43 mouse cellular contexts compared by ENCODE assay signal in the genomic region with DNA sequence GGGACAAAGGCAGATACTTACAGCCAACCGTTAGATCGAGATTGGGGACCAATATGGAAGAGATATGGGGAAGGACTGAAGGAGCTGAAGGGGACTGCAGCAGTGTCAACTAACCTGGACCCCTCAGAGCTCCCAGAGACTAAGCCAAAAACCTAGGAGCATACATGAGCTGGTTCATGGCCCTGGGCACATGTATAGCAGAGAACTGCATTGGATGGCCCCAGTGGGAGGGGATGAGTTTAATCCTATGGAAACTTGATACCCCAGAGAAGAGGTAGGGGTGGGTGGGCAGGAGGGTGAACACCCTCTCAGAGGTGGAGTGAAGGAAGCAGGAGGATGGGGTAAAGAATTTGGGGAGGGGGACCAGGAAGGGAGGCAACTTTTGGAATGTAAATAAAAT. TPM values are rescaled to one million over a fixed set of nuclear protein-coding genes. Genes with fewer than 3 reads are reported as not detected.
"Had no signal": no experiment of that assay in that cellular context is flagged by ENCODE, and none has a peak within 500 bp of the region (broad histone marks: within the 10 kb centered on the region; RNA-seq: fewer than 3 reads in every experiment).

No protein-coding gene starts in this region.

- H3K9ac ChIP-seq: heart, embryonic 12.5 days; heart, embryonic 15.5 days; hindbrain, embryonic 13.5 days; hindbrain, embryonic 15.5 days; kidney, embryonic 15.5 days; limb, embryonic 12.5 days; liver, embryonic 13.5 days; liver, embryonic 15.5 days had no signal

- H3K27me3 ChIP-seq: heart, embryonic 12.5 days; heart, embryonic 15.5 days; hindbrain, embryonic 13.5 days; hindbrain, embryonic 15.5 days; kidney, embryonic 15.5 days; limb, embryonic 12.5 days; liver, embryonic 13.5 days; liver, embryonic 15.5 days had no signal

- ATAC-seq: hindbrain, postnatal 0 days; intestine, embryonic 16.5 days had no signal

- H3K27ac ChIP-seq: heart, embryonic 10.5 days; heart, embryonic 15.5 days; hindbrain, embryonic 13.5 days; hindbrain, embryonic 15.5 days; hindbrain, postnatal 0 days; kidney, embryonic 15.5 days; kidney, postnatal 0 days; limb, embryonic 12.5 days; liver, embryonic 13.5 days; liver, embryonic 15.5 days had no signal

- H3K4me1 ChIP-seq: heart, embryonic 10.5 days; heart, embryonic 12.5 days; heart, embryonic 15.5 days; hindbrain, embryonic 13.5 days; hindbrain, embryonic 15.5 days; kidney, embryonic 15.5 days; limb, embryonic 12.5 days; liver, embryonic 13.5 days; liver, embryonic 15.5 days had no signal

- H3K9me3 ChIP-seq: heart, embryonic 10.5 days; heart, embryonic 12.5 days; heart, embryonic 15.5 days; hindbrain, embryonic 13.5 days; hindbrain, embryonic 15.5 days; kidney, embryonic 15.5 days; limb, embryonic 12.5 days; liver, embryonic 13.5 days; liver, embryonic 15.5 days had no signal

- H3K4me3 ChIP-seq: heart, embryonic 10.5 days; heart, embryonic 12.5 days; heart, embryonic 15.5 days; hindbrain, embryonic 13.5 days; hindbrain, embryonic 15.5 days; kidney, embryonic 15.5 days; limb, embryonic 12.5 days; liver, embryonic 13.5 days; liver, embryonic 15.5 days had no signal

- DNase-seq: gastrocnemius, postnatal 14 days; gastrocnemius, postnatal 36 days; heart, adult 11 months; heart, postnatal 14 days; heart, postnatal 36 days; kidney, adult 11 months; kidney, adult 2 months; kidney, adult 9 months; kidney, postnatal 14 days; kidney, postnatal 36 days; layer of hippocampus, adult 9-11 months; layer of hippocampus, postnatal 36 days; left cerebral cortex, postnatal 4 days; liver; liver, embryonic 13.5 days had no signal

- H3K36me3 ChIP-seq: heart, embryonic 10.5 days; heart, embryonic 12.5 days; heart, embryonic 15.5 days; hindbrain, embryonic 13.5 days; hindbrain, embryonic 15.5 days; kidney, embryonic 15.5 days; limb, embryonic 12.5 days; liver, embryonic 13.5 days; liver, embryonic 15.5 days had no signal

RNA-seq across cellular contexts. Expression of a gene that starts 34.7 kb away (rescaled TPM):
- total RNA-seq: gastrocnemius, adult 18-20 months; gastrocnemius, adult 8-10 months; gastrocnemius, postnatal 14 days; gastrocnemius, postnatal 36 days; heart, adult 8-10 months; heart, postnatal 14 days; heart, postnatal 36 days; hematopoietic stem cell, adult 5-6 weeks; layer of hippocampus, adult 18-20 months; layer of hippocampus, adult 8-10 months; layer of hippocampus, postnatal 14 days; layer of hippocampus, postnatal 36 days; left cerebral cortex, adult 18-20 months; left cerebral cortex, adult 8-10 months; left cerebral cortex, postnatal 10 days; left cerebral cortex, postnatal 25 days; left cerebral cortex, postnatal 4 days had no signal
- polyA plus RNA-seq: gonadal fat pad, adult 2 months; heart, embryonic 10.5 days; heart, embryonic 12.5 days; heart, embryonic 15.5 days; heart, postnatal 0 days; hindbrain, embryonic 13.5 days; hindbrain, embryonic 15.5 days; intestine, embryonic 14.5 days; intestine, embryonic 16.5 days; kidney, embryonic 15.5 days; kidney, postnatal 0 days; large intestine, adult 2 months; limb, embryonic 12.5 days; limb, embryonic 14.5 days; liver, embryonic 11.5 days; liver, embryonic 13.5 days; liver, embryonic 15.5 days had no signal
